Mouse (Mus musculus): ENCODE data around the gene Ccnt1. TPM values are rescaled to one million over a fixed set of nuclear protein-coding genes. Genes with fewer than 3 reads are reported as not detected.
"Not testable (repeated sequence)": the region's sequence is repeated elsewhere in the genome, so short reads cannot be mapped to it uniquely, and the experiment has no call there.

Gene Ccnt1
- polyA plus RNA-seq, 1 experiment from 2014 or later = 61.4 TPM

GRCm38 (mm10) chr15:98517380-98518355, 53.1 kb downstream of the Ccnt1 start:
- Histone ChIP-seq H3K4me1 (ENCODE audit: control insufficient read depth, insufficient read depth, low read length) (no peaks in the 10 kb centered on the region), H3K27ac (replicated peaks; ENCODE audit: low read depth, low read length) (no peak overlapping the region), H3K27me3 (ENCODE audit: control insufficient read depth, insufficient read depth, low read length) (no peaks in the 10 kb centered on the region), H3K4me2 (ENCODE audit: low read depth, low read length) (no peak overlapping the region), H3K9me3 (replicated peaks; ENCODE audit: control insufficient read depth, low read length) (no peaks in the 10 kb centered on the region), H3K4me3 (ENCODE audit: low read depth, low read length) (no peak overlapping the region), H3K9ac (replicated peaks; ENCODE audit: low read length) (no peak overlapping the region), H3K36me3 (replicated peaks; ENCODE audit: control insufficient read depth, insufficient read depth, low read depth, low read length) (peaks cover 20% of the 10 kb centered on the region)
- ATAC-seq (replicated peaks; ENCODE audit: insufficient number of reproducible peaks, low FRiP score, low TSS enrichment, low read depth) = no peak
- 73% methylated on average over 16 of the region's 16 CpGs for WGBS
- peak; percentile 67 for DNase-seq (ENCODE audit: low spot score)

- not testable (repeated sequence) for H3K4me1 ChIP-seq (ENCODE audit: control insufficient read depth, insufficient read depth, low read length); H3K4me3 ChIP-seq (ENCODE audit: low read depth, low read length); DNase-seq (ENCODE audit: low spot score); H3K27me3 ChIP-seq (ENCODE audit: control insufficient read depth, insufficient read depth, low read length); H3K9me3 ChIP-seq (replicated peaks; ENCODE audit: control insufficient read depth, low read length); H3K4me2 ChIP-seq (ENCODE audit: low read depth, low read length); H3K36me3 ChIP-seq (replicated peaks; ENCODE audit: control insufficient read depth, insufficient read depth, low read depth, low read length); ATAC-seq (replicated peaks; ENCODE audit: insufficient number of reproducible peaks, low FRiP score, low TSS enrichment, low read depth); H3K27ac ChIP-seq (replicated peaks; ENCODE audit: low read depth, low read length); H3K9ac ChIP-seq (replicated peaks; ENCODE audit: low read length)
- 83% methylated on average over 2 of the region's 2 CpGs for WGBS
Observed at GRCm38 (mm10) chr15:98514845-98515244, 55.9 kb downstream of the Ccnt1 start.

- Histone ChIP-seq H3K9me3 (replicated peaks; ENCODE audit: control insufficient read depth, low read length) (no peaks in the 10 kb centered on the region), H3K9ac (replicated peaks; ENCODE audit: low read length) (no peak overlapping the region), H3K27ac (replicated peaks; ENCODE audit: low read depth, low read length) (no peak overlapping the region), H3K27me3 (ENCODE audit: control insufficient read depth, insufficient read depth, low read length) (no peaks in the 10 kb centered on the region), H3K4me3 (ENCODE audit: low read depth, low read length) (no peak overlapping the region), H3K4me1 (ENCODE audit: control insufficient read depth, insufficient read depth, low read length) (no peaks in the 10 kb centered on the region), H3K36me3 (replicated peaks; ENCODE audit: control insufficient read depth, insufficient read depth, low read depth, low read length) (peaks cover 4% of the 10 kb centered on the region; the same call in 1 of the 2 replicates), H3K4me2 (ENCODE audit: low read depth, low read length) (no peak overlapping the region)
- ATAC-seq (replicated peaks; ENCODE audit: insufficient number of reproducible peaks, low FRiP score, low TSS enrichment, low read depth) (no peak), DNase-seq (ENCODE audit: low spot score) (no peak)
- 83% methylated on average over 8 of the region's 8 CpGs for WGBS
Observed at GRCm38 (mm10) chr15:98514146-98514545, 56.6 kb downstream of the Ccnt1 start.

- not testable (repeated sequence) for H3K4me1 ChIP-seq (ENCODE audit: control insufficient read depth, insufficient read depth, low read length); H3K9me3 ChIP-seq (replicated peaks; ENCODE audit: control insufficient read depth, low read length); H3K27me3 ChIP-seq (ENCODE audit: control insufficient read depth, insufficient read depth, low read length); H3K9ac ChIP-seq (replicated peaks; ENCODE audit: low read length); DNase-seq (ENCODE audit: low spot score); H3K36me3 ChIP-seq (replicated peaks; ENCODE audit: control insufficient read depth, insufficient read depth, low read depth, low read length); H3K4me2 ChIP-seq (ENCODE audit: low read depth, low read length); ATAC-seq (replicated peaks; ENCODE audit: insufficient number of reproducible peaks, low FRiP score, low TSS enrichment, low read depth); H3K4me3 ChIP-seq (ENCODE audit: low read depth, low read length); H3K27ac ChIP-seq (replicated peaks; ENCODE audit: low read depth, low read length)
- WGBS = 78% methylated on average over 3 of the region's 3 CpGs
Observed at GRCm38 (mm10) chr15:98513676-98514075, 57.0 kb downstream of the Ccnt1 start.

- H3K4me3 ChIP-seq (ENCODE audit: low read depth, low read length) = no peak overlapping the region
- WGBS = 48% methylated on average over 17 of the region's 17 CpGs
- no peaks in the 10 kb centered on the region for H3K27me3 ChIP-seq (ENCODE audit: control insufficient read depth, insufficient read depth, low read length)
- no peak overlapping the region for H3K27ac ChIP-seq (replicated peaks; ENCODE audit: low read depth, low read length)
- ATAC-seq (replicated peaks; ENCODE audit: insufficient number of reproducible peaks, low FRiP score, low TSS enrichment, low read depth) (no peak), DNase-seq (ENCODE audit: low spot score) (no peak)
- H3K36me3 ChIP-seq (replicated peaks; ENCODE audit: control insufficient read depth, insufficient read depth, low read depth, low read length) = no peaks in the 10 kb centered on the region
- H3K4me1 ChIP-seq (ENCODE audit: control insufficient read depth, insufficient read depth, low read length) = no peaks in the 10 kb centered on the region
- H3K4me2 ChIP-seq (ENCODE audit: low read depth, low read length) = no peak overlapping the region
- no peak overlapping the region for H3K9ac ChIP-seq (replicated peaks; ENCODE audit: low read length)
- H3K9me3 ChIP-seq (replicated peaks; ENCODE audit: control insufficient read depth, low read length) = no peaks in the 10 kb centered on the region
Observed at GRCm38 (mm10) chr15:98512799-98513321, 57.9 kb downstream of the Ccnt1 start.

GRCm38 (mm10) chr15:98512232-98512631, 58.5 kb downstream of the Ccnt1 start:
- Histone ChIP-seq H3K9ac (replicated peaks; ENCODE audit: low read length) (no peak overlapping the region), H3K4me2 (ENCODE audit: low read depth, low read length) (no peak overlapping the region), H3K4me3 (ENCODE audit: low read depth, low read length) (no peak overlapping the region), H3K4me1 (ENCODE audit: control insufficient read depth, insufficient read depth, low read length) (no peaks in the 10 kb centered on the region), H3K36me3 (replicated peaks; ENCODE audit: control insufficient read depth, insufficient read depth, low read depth, low read length) (no peaks in the 10 kb centered on the region), H3K27me3 (ENCODE audit: control insufficient read depth, insufficient read depth, low read length) (no peaks in the 10 kb centered on the region), H3K9me3 (replicated peaks; ENCODE audit: control insufficient read depth, low read length) (no peaks in the 10 kb centered on the region), H3K27ac (replicated peaks; ENCODE audit: low read depth, low read length) (no peak overlapping the region)
- WGBS = 71% methylated on average over 8 of the region's 8 CpGs
- DNase-seq (ENCODE audit: low spot score) = no peak
- no peak for ATAC-seq (replicated peaks; ENCODE audit: insufficient number of reproducible peaks, low FRiP score, low TSS enrichment, low read depth)

GRCm38 (mm10) chr15:98511386-98511928, 59.3 kb downstream of the Ccnt1 start:
- no peak overlapping the region for H3K9ac ChIP-seq (replicated peaks; ENCODE audit: low read length)
- H3K4me2 ChIP-seq (ENCODE audit: low read depth, low read length) = no peak overlapping the region
- H3K4me1 ChIP-seq (ENCODE audit: control insufficient read depth, insufficient read depth, low read length) = no peaks in the 10 kb centered on the region
- H3K27ac ChIP-seq (replicated peaks; ENCODE audit: low read depth, low read length) = no peak overlapping the region
- ATAC-seq (replicated peaks; ENCODE audit: insufficient number of reproducible peaks, low FRiP score, low TSS enrichment, low read depth) (no peak), DNase-seq (ENCODE audit: low spot score) (no peak)
- no peak overlapping the region for H3K4me3 ChIP-seq (ENCODE audit: low read depth, low read length)
- H3K9me3 ChIP-seq (replicated peaks; ENCODE audit: control insufficient read depth, low read length) = no peaks in the 10 kb centered on the region
- H3K36me3 ChIP-seq (replicated peaks; ENCODE audit: control insufficient read depth, insufficient read depth, low read depth, low read length) = no peaks in the 10 kb centered on the region
- WGBS = 66% methylated on average over 13 of the region's 13 CpGs
- no peaks in the 10 kb centered on the region for H3K27me3 ChIP-seq (ENCODE audit: control insufficient read depth, insufficient read depth, low read length)
